Mouse (Mus musculus): ENCODE data around the gene Cd40lg.

DNA sequence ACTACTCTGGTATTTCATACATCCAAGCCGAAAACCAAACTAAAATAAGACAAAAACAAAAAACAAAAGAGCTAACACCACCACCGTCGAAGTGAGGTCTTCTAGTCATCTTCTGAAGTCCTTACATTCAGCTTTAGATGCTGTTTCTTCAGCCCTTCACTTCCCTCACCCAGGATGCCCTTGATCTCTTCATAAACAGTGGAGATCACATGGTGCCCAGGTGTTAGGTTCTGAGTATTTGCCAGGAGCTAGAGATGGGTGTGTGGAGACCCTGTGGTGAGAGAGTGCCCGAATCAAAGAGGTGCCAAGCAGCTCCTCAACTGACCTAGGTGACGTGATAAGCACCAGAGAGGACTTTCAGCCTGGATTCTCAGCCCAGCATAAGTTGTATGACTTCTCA, 22.6 kb upstream of the Cd40lg start:
- TF ChIP-seq POLR2A (IDR thresholded peaks at IDR 0.05; ENCODE audit: borderline replicate concordance, extremely low read depth, insufficient read depth, insufficient read length, poor library complexity, severe bottlenecking) (no peak), CTCF (IDR thresholded peaks at IDR 0.05; ENCODE audit: borderline replicate concordance, extremely low read depth, insufficient read depth, insufficient read length) (no peak)

Measured in brain, embryonic 14.5 days (tissue).